Mouse (Mus musculus): Measurements from ENCODE around the gene Rgs16. TPM values are rescaled to one million over a fixed set of nuclear protein-coding genes. Genes with fewer than 3 reads are reported as not detected.
A peak's percentile ranks its signal among the peaks of the same experiment; 100 is the strongest.

Gene Rgs16
- polyA plus RNA-seq, 1 experiment = 0.34 TPM

- WGBS = 39% methylated on average over 7 of the region's 7 CpGs
- H3K27me3 ChIP-seq (ENCODE audit: control insufficient read depth, insufficient read depth, low read length) = no peaks in the 10 kb centered on the region
- no peak for TF ChIP-seq CTCF (IDR thresholded peaks at IDR 0.05; ENCODE audit: extremely low read depth, insufficient read length, insufficient replicate concordance, low read depth, low read length)
- no peak for TF ChIP-seq POLR2A (IDR thresholded peaks at IDR 0.05; ENCODE audit: low read depth, low read length)
Observed at GRCm38 (mm10) chr1:153720935-153721334, 19.2 kb upstream of the Rgs16 start.

GRCm38 (mm10) chr1:153721565-153722310, 18.4 kb upstream of the Rgs16 start:
- Histone ChIP-seq H3K4me3 (ENCODE audit: low read depth, low read length) (no peak overlapping the region), H3K4me1 (ENCODE audit: control insufficient read depth, insufficient read depth, insufficient read length, low read length) (no peaks in the 10 kb centered on the region), H3K27me3 (ENCODE audit: control insufficient read depth, insufficient read depth, low read length) (no peaks in the 10 kb centered on the region), H3K27ac (ENCODE audit: insufficient read depth, low read depth, low read length) (no peak overlapping the region), H3K36me3 (ENCODE audit: control insufficient read depth, insufficient read depth, low read length) (no peaks in the 10 kb centered on the region)
- TF ChIP-seq POLR2A (IDR thresholded peaks at IDR 0.05; ENCODE audit: low read depth, low read length) (no peak), CTCF (IDR thresholded peaks at IDR 0.05; ENCODE audit: extremely low read depth, insufficient read length, insufficient replicate concordance, low read depth, low read length) (no peak)
- WGBS = 74% methylated on average over 9 of the region's 9 CpGs

More at GRCm38 (mm10) chr1:153720935-153721334, 19.2 kb upstream of the Rgs16 start:
- H3K4me3 ChIP-seq (ENCODE audit: low read depth, low read length) = no peak overlapping the region
- no peaks in the 10 kb centered on the region for H3K4me1 ChIP-seq (ENCODE audit: control insufficient read depth, insufficient read depth, insufficient read length, low read length)
- no peak overlapping the region for H3K27ac ChIP-seq (ENCODE audit: insufficient read depth, low read depth, low read length)
- no peaks in the 10 kb centered on the region for H3K36me3 ChIP-seq (ENCODE audit: control insufficient read depth, insufficient read depth, low read length)

- H3K4me1 ChIP-seq (ENCODE audit: control insufficient read depth, insufficient read depth, insufficient read length, low read length) = no peaks in the 10 kb centered on the region
- WGBS = 66% methylated on average over 9 of the region's 9 CpGs
- H3K27ac ChIP-seq (ENCODE audit: insufficient read depth, low read depth, low read length) = no peak overlapping the region
- TF ChIP-seq POLR2A (IDR thresholded peaks at IDR 0.05; ENCODE audit: low read depth, low read length) (no peak), CTCF (IDR thresholded peaks at IDR 0.05; ENCODE audit: extremely low read depth, insufficient read length, insufficient replicate concordance, low read depth, low read length) (no peak)
- H3K4me3 ChIP-seq (ENCODE audit: low read depth, low read length) = 0 out of 2 replicates have a peak overlapping the region, but pooled peaks have one; percentile 25
- H3K36me3 ChIP-seq (ENCODE audit: control insufficient read depth, insufficient read depth, low read length) = no peaks in the 10 kb centered on the region
- no peaks in the 10 kb centered on the region for H3K27me3 ChIP-seq (ENCODE audit: control insufficient read depth, insufficient read depth, low read length)
Observed at GRCm38 (mm10) chr1:153723426-153723825, 16.7 kb upstream of the Rgs16 start.

- Histone ChIP-seq H3K27ac (ENCODE audit: insufficient read depth, low read depth, low read length) (no peak overlapping the region), H3K27me3 (ENCODE audit: control insufficient read depth, insufficient read depth, low read length) (no peaks in the 10 kb centered on the region), H3K4me3 (ENCODE audit: low read depth, low read length) (no peak overlapping the region), H3K36me3 (ENCODE audit: control insufficient read depth, insufficient read depth, low read length) (no peaks in the 10 kb centered on the region), H3K4me1 (ENCODE audit: control insufficient read depth, insufficient read depth, insufficient read length, low read length) (no peaks in the 10 kb centered on the region)
- TF ChIP-seq POLR2A (IDR thresholded peaks at IDR 0.05; ENCODE audit: low read depth, low read length) = no peak
- no peak for TF ChIP-seq CTCF (IDR thresholded peaks at IDR 0.05; ENCODE audit: extremely low read depth, insufficient read length, insufficient replicate concordance, low read depth, low read length)
- 86% methylated on average over 16 of the region's 16 CpGs for WGBS
Observed at GRCm38 (mm10) chr1:153726636-153727035, 13.5 kb upstream of the Rgs16 start.

- 60% methylated on average over 2 of the region's 2 CpGs for WGBS
- Histone ChIP-seq H3K4me3 (ENCODE audit: low read depth, low read length) (no peak overlapping the region), H3K36me3 (ENCODE audit: control insufficient read depth, insufficient read depth, low read length) (no peaks in the 10 kb centered on the region), H3K27ac (ENCODE audit: insufficient read depth, low read depth, low read length) (no peak overlapping the region), H3K4me1 (ENCODE audit: control insufficient read depth, insufficient read depth, insufficient read length, low read length) (no peaks in the 10 kb centered on the region), H3K27me3 (ENCODE audit: control insufficient read depth, insufficient read depth, low read length) (no peaks in the 10 kb centered on the region)
- TF ChIP-seq CTCF (IDR thresholded peaks at IDR 0.05; ENCODE audit: extremely low read depth, insufficient read length, insufficient replicate concordance, low read depth, low read length) (no peak), POLR2A (IDR thresholded peaks at IDR 0.05; ENCODE audit: low read depth, low read length) (no peak)
Observed at GRCm38 (mm10) chr1:153729806-153730205, 10.3 kb upstream of the Rgs16 start.

- H3K27me3 ChIP-seq (ENCODE audit: control insufficient read depth, insufficient read depth, low read length) = no peaks in the 10 kb centered on the region
- H3K36me3 ChIP-seq (ENCODE audit: control insufficient read depth, insufficient read depth, low read length) = no peaks in the 10 kb centered on the region
- H3K4me3 ChIP-seq (ENCODE audit: low read depth, low read length) = no peak overlapping the region
- TF ChIP-seq CTCF (IDR thresholded peaks at IDR 0.05; ENCODE audit: extremely low read depth, insufficient read length, insufficient replicate concordance, low read depth, low read length) (no peak), POLR2A (IDR thresholded peaks at IDR 0.05; ENCODE audit: low read depth, low read length) (no peak)
- 60% methylated on average over 3 of the region's 3 CpGs for WGBS
- H3K4me1 ChIP-seq (ENCODE audit: control insufficient read depth, insufficient read depth, insufficient read length, low read length) = no peaks in the 10 kb centered on the region
- H3K27ac ChIP-seq (ENCODE audit: insufficient read depth, low read depth, low read length) = no peak overlapping the region
Observed at GRCm38 (mm10) chr1:153730671-153731070, 9.5 kb upstream of the Rgs16 start.

- H3K4me3 ChIP-seq (ENCODE audit: low read depth, low read length) = no peak overlapping the region
- H3K27me3 ChIP-seq (ENCODE audit: control insufficient read depth, insufficient read depth, low read length) = 0 out of 2 replicates have a peak, but pooled peaks cover 2% of the 10 kb centered on the region
- H3K27ac ChIP-seq (ENCODE audit: insufficient read depth, low read depth, low read length) = no peak overlapping the region
- TF ChIP-seq CTCF (IDR thresholded peaks at IDR 0.05; ENCODE audit: extremely low read depth, insufficient read length, insufficient replicate concordance, low read depth, low read length) (no peak), POLR2A (IDR thresholded peaks at IDR 0.05; ENCODE audit: low read depth, low read length) (no peak)
- no peaks in the 10 kb centered on the region for H3K4me1 ChIP-seq (ENCODE audit: control insufficient read depth, insufficient read depth, insufficient read length, low read length)
- 53% methylated on average over 9 of the region's 9 CpGs for WGBS
- H3K36me3 ChIP-seq (ENCODE audit: control insufficient read depth, insufficient read depth, low read length) = no peaks in the 10 kb centered on the region
Observed at GRCm38 (mm10) chr1:153733181-153733580, 7.0 kb upstream of the Rgs16 start.

All from small intestine, adult 2 months (tissue).